Mouse (Mus musculus): ENCODE measurements around the gene Car10.

The Car10 gene

GRCm38 (mm10) chr11:93599755-93600154 is 501.9 kb downstream of the Car10 start:
- 87% methylated on average over 3 of the region's 3 CpGs for WGBS

- whole genome bisulfite sequencing: 82% methylated on average over 1 of the region's 1 CpGs
Measured at GRCm38 (mm10) chr11:93603575-93603974, 505.7 kb downstream of the Car10 start.

GRCm38 (mm10) chr11:93607111-93607510 is 509.3 kb downstream of the Car10 start:
- 60% methylated on average over 1 of the region's 1 CpGs for WGBS

- 30% methylated on average over 7 of the region's 7 CpGs for WGBS
Measured at GRCm38 (mm10) chr11:93608716-93609115, 510.9 kb downstream of the Car10 start.

- 63% methylated on average over 4 of the region's 4 CpGs for WGBS
Measured at GRCm38 (mm10) chr11:93612071-93612470, 514.2 kb downstream of the Car10 start.

- 92% methylated on average over 5 of the region's 5 CpGs for WGBS
Measured at GRCm38 (mm10) chr11:93623605-93624004, 525.8 kb downstream of the Car10 start.

- 85% methylated on average over 3 of the region's 3 CpGs for WGBS
Measured at GRCm38 (mm10) chr11:93639410-93639809, 541.6 kb downstream of the Car10 start.

GRCm38 (mm10) chr11:93640954-93641353 is 543.1 kb downstream of the Car10 start:
- WGBS: 70% methylated on average over 5 of the region's 5 CpGs

DNA sequence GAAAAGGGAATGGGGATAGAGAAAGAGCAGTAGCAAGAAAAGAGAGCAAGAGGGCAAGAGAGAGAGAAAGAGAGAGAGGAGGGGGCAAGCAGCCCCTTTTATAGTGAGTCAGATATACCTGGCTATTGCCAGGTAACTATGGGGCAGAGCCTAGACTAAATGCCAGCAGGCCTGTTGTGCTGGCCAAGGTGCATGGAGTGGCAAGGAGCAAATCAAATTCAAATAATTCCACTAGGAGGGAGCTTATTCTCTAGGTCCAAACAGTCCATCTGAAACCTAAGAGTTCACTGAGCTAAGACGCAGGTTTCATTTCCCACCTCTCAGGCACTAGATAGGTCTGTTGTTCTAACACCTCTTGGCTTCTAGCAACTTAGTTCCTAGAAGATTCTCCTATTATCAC is 544.5 kb downstream of the Car10 start:
- 94% methylated on average over 1 of the region's 1 CpGs for WGBS

DNA sequence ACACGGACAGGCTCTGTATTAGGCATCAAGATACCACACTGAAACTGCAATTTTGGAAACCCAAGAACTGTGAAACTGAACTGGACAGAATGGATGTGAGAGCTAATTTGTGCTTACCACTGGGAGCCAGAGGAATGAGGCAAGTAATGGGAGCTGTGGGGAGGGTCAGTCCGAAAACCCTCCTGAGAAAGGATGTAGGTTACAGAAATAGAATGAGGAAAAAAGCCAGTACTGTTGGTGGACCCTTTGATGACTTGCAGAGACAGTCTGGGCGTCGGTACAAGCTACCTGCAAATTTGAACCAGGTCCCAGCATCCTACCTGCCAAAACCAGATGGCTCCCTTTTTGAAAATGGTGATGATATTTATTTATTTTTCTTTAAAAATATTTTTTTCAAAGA is 545.2 kb downstream of the Car10 start:
- 85% methylated on average over 4 of the region's 4 CpGs for WGBS

- 59% methylated on average over 9 of the region's 9 CpGs for WGBS
Measured at GRCm38 (mm10) chr11:93643436-93643835, 545.6 kb downstream of the Car10 start.

GRCm38 (mm10) chr11:93646216-93646615 is 548.4 kb downstream of the Car10 start:
- WGBS: 55% methylated on average over 3 of the region's 3 CpGs

All from cerebral cortex, adult 2 months (tissue).